In the genomic region with DNA sequence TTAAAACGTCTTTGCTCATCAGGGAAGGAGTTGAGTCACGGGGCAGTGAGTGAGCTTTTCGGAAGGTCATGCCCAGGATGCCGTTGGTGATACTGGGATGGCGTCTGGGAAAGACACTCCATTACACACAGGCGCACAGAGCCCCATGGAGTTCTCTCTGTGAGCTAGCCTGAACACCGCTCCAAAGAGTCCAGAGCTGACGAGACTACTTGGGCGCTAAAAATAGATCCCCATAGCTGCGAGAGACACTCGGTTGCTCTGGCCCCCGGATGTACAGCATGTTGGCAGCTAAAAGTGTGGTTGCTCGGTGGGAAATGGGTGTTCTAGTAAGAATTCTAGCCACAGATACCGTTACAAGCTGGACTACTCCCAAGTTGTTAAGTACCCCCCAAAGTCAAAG, we compare ENCODE assay signal across 26 mouse cellular contexts.
A peak's percentile ranks its signal among the peaks of the same experiment; 100 is the strongest.
DNase-seq lines count a peak whose midpoint lies in the region; ATAC-seq and TF ChIP-seq lines count a peak whose summit lies in the region.
"Had no signal": no experiment of that assay in that cellular context is flagged by ENCODE, and none has a peak within 500 bp of the region (broad histone marks: within the 10 kb centered on the region; RNA-seq: fewer than 3 reads in every experiment).

No protein-coding gene starts in this region.

- peak overlapping the region; percentile 65 for H3K27ac ChIP-seq in gastrocnemius, adult 2 months
- H3K27ac ChIP-seq in heart, embryonic 15.5 days: peak overlapping the region; percentile 41
- 0 out of 2 replicates have a peak overlapping the region, but pooled peaks have one; percentile 47 for H3K27ac ChIP-seq in olfactory bulb, adult 2 months (ENCODE audit: insufficient read depth, low read depth, low read length)
- H3K27ac ChIP-seq: embryonic facial prominence, embryonic 12.5 days; forebrain, embryonic 12.5 days; hindbrain, embryonic 10.5 days; hindbrain, postnatal 0 days; kidney, embryonic 15.5 days; limb, embryonic 12.5 days had no signal

- no peak overlapping the region for H3K4me3 ChIP-seq in gastrocnemius, adult 2 months
- H3K4me3 ChIP-seq in heart, embryonic 15.5 days: no peak overlapping the region
- H3K4me3 ChIP-seq in olfactory bulb, adult 2 months (ENCODE audit: insufficient read depth, low read depth, low read length): no peak overlapping the region
- H3K4me3 ChIP-seq: embryonic facial prominence, embryonic 12.5 days; erythroblast, embryonic 14.5 days; forebrain, embryonic 12.5 days; hindbrain, embryonic 10.5 days; kidney, embryonic 15.5 days; limb, embryonic 12.5 days had no signal

- intact Hi-C loops in gastrocnemius, adult 2 months (cut with DNase I): no loop called here

- H3K9ac ChIP-seq in heart, embryonic 15.5 days: no peak overlapping the region
- H3K9ac ChIP-seq: embryonic facial prominence, embryonic 12.5 days; forebrain, embryonic 12.5 days; kidney, embryonic 15.5 days; limb, embryonic 12.5 days; liver, postnatal 0 days had no signal

- no peak for TF ChIP-seq CTCF in gastrocnemius, adult 2 months (IDR thresholded peaks at IDR 0.05)
- TF ChIP-seq CTCF in olfactory bulb, adult 2 months (IDR thresholded peaks at IDR 0.05; ENCODE audit: insufficient read depth, low read depth, low read length): no peak

- DNase-seq in gastrocnemius, adult 2 months: no peak
- DNase-seq in gastrocnemius, postnatal 10 days: no peak
- peak; percentile 21 for DNase-seq in heart, adult 8-10 months (ENCODE audit: low spot score)
- no peak for DNase-seq in right cerebral cortex, postnatal 14 days
- DNase-seq in right cerebral cortex, postnatal 36 days (ENCODE audit: low spot score in 2 of 2): no peak
- DNase-seq: adrenal gland, postnatal 36 days; cerebellum, adult 9-10 months; kidney, adult 11 months; kidney, postnatal 36 days; layer of hippocampus, postnatal 36 days; liver, postnatal 0 days; lung, postnatal 10 days; retina, postnatal 1 day; thymus, adult 18-20 months; thymus, postnatal 4 days had no signal

- peaks cover 35% of the 10 kb centered on the region for H3K4me1 ChIP-seq in heart, embryonic 15.5 days (replicated peaks)
- peaks cover 7% of the 10 kb centered on the region; the same call in 1 of the 2 replicates for H3K4me1 ChIP-seq in olfactory bulb, adult 2 months (ENCODE audit: control insufficient read depth, insufficient read depth, low read length)
- H3K4me1 ChIP-seq: embryonic facial prominence, embryonic 12.5 days; kidney, embryonic 15.5 days; limb, embryonic 12.5 days had no signal

- no peaks in the 10 kb centered on the region for H3K36me3 ChIP-seq in heart, embryonic 15.5 days
- H3K36me3 ChIP-seq: embryonic facial prominence, embryonic 12.5 days; forebrain, embryonic 12.5 days; hindbrain, embryonic 10.5 days; kidney, embryonic 15.5 days; limb, embryonic 12.5 days had no signal

- 44% methylated on average over 14 of the region's 14 CpGs for WGBS in heart, embryonic 15.5 days
- 33% methylated on average over 14 of the region's 14 CpGs for WGBS in olfactory bulb, adult 2 months

- no peak for TF ChIP-seq POLR2A in olfactory bulb, adult 2 months (IDR thresholded peaks at IDR 0.05; ENCODE audit: insufficient read depth, low read depth, low read length)

- H3K4me2 ChIP-seq in heart, embryonic 15.5 days: no peak overlapping the region
- H3K4me2 ChIP-seq: embryonic facial prominence, embryonic 12.5 days; forebrain, embryonic 12.5 days; kidney, embryonic 15.5 days; limb, embryonic 12.5 days; liver, embryonic 11.5 days; midbrain, embryonic 11.5 days had no signal

- H3K9me3 ChIP-seq in heart, embryonic 15.5 days (replicated peaks): no peaks in the 10 kb centered on the region
- H3K9me3 ChIP-seq: embryonic facial prominence, embryonic 12.5 days; forebrain, embryonic 12.5 days; hindbrain, embryonic 10.5 days; kidney, embryonic 15.5 days; limb, embryonic 12.5 days had no signal

- no peaks in the 10 kb centered on the region for H3K27me3 ChIP-seq in heart, embryonic 15.5 days
- H3K27me3 ChIP-seq: embryonic facial prominence, embryonic 12.5 days; forebrain, embryonic 12.5 days; kidney, embryonic 15.5 days had no signal

- peak; percentile 61; the same call in 1 of the 2 replicates for ATAC-seq in heart, embryonic 15.5 days (replicated peaks; ENCODE audit: insufficient number of reproducible peaks, insufficient read depth, low FRiP score, low read depth)
- ATAC-seq: hindbrain, postnatal 0 days; liver, postnatal 0 days had no signal
